Mouse (Mus musculus) urinary bladder, adult 18-20 months (tissue): ENCODE measurements around the gene Zfp36l2.

ENCODE experiments used
- DNase-seq, 2 experiments: peaks; one replicate each; pipeline ENCODE4 v3.0.0; 2022; ENCODE audit warnings: low spot score in 2 of 2, mixed read lengths in 2 of 2

Gene Zfp36l2

GRCm38 (mm10) chr17:84152206-84152975, 35.4 kb downstream of the Zfp36l2 start:
- DNase-seq = no peak

- DNase-seq = no peak
Measured at GRCm38 (mm10) chr17:84151306-84151705, 36.4 kb downstream of the Zfp36l2 start.

- DNase-seq = no peak
Measured at GRCm38 (mm10) chr17:84150291-84150690, 37.5 kb downstream of the Zfp36l2 start.

DNA sequence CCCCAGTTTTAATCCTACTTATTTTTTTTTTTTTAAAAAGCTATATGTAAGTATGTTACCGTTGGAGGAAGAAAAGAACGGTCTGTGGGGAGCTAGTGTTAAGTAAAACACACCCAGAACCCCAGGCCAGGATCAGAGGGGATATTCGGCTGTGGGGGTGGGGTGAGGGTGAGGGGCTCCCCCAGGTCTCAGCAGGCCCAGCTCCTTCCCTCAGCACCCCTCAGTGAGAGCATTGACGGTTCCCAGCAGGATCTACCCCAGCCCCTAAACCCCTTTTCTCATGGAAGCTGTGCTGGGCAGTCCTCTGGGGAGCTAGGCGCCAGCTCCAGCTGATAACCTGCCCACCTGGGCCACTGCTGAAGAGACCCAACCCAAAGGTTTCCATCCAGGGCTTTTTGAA, 38.2 kb downstream of the Zfp36l2 start:
- no peak for DNase-seq

DNA sequence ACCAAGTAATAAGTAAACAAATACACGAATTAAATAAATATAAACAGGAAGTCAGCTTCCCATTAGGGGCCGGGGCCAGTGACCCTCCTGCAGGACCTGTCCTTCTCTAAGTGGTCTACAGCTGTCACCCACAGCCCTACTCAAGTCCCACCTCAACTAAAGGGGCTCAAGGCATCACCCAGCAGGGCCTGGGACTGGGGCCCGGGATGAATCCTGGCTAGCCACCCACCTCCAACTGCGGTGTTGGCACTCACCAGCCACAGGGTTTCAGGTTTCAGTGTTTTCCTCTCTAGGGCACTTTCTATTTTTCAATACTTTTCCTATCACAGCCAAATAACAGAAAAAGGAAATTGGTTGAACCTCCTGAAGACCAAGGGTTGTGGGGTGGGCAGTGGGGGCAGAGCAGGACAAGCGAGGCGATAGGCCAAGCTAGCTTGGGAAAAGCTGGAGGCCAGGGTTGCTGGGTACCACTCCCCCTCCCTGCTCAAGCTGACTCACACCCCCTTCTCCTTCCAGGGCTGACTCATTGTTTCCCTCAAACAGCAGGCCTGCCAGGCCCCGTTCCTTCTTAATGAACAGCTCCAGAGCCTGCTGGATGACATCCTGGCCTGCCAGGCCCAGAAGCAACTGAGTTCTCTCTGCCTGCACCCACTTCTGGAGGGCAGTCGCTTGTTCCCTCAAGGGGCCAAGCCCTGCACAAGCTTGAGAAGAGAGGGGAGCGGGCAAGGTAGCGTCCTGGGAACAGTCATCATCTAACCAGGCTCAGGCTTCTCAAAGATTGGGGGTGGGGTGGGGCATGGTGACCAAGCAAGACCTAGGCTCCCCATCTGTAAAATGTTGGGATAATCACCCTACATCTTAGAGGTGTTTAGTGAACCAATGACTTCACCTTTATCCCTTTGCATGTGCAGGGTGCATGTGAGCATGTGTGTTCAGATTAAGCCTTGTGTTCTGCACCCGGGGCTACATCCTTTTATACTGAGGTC, 39.0 kb downstream of the Zfp36l2 start:
- peak; percentile 69 to 89 for DNase-seq

- DNase-seq = no peak
Measured at GRCm38 (mm10) chr17:84147183-84148108, 40.3 kb downstream of the Zfp36l2 start.

GRCm38 (mm10) chr17:84146458-84147182, 41.1 kb downstream of the Zfp36l2 start:
- no peak for DNase-seq

- peak; percentile 64 to 65 for DNase-seq
Measured at GRCm38 (mm10) chr17:84145826-84146287, 41.9 kb downstream of the Zfp36l2 start.

GRCm38 (mm10) chr17:84144762-84145599, 42.8 kb downstream of the Zfp36l2 start:
- DNase-seq = no peak

GRCm38 (mm10) chr17:84144130-84144529, 43.6 kb downstream of the Zfp36l2 start:
- DNase-seq = no peak

DNA sequence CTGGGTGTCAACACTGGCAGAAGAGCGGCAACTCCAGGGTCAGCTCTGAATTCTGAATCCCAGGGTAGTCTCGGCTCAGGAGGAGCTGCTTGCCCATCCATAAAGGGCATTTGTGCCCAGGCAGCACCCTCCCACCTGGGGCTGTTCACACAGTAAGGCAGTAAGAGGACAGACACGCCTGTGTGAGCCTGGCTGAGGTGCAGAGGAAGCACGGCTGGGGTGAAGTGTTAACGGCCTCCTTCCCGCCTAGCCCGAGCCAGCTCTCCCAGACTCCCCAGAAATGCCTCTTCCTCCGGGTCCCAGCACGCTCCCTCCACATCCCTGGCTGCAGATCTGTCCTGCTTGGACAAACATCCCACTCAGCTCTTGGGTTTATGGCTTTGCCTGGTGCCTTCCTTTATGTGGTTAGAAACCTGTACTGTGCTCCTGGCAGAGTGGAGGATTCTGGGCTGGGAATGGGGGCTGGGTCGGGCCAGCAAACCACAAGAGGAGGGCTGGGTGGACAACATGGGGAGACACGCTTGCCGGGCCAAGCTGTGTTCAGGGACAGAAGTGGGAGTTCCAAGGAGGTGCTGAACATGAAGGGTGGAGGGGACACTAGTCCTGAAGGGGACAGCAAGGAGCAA, 44.4 kb downstream of the Zfp36l2 start:
- DNase-seq = no peak

DNA sequence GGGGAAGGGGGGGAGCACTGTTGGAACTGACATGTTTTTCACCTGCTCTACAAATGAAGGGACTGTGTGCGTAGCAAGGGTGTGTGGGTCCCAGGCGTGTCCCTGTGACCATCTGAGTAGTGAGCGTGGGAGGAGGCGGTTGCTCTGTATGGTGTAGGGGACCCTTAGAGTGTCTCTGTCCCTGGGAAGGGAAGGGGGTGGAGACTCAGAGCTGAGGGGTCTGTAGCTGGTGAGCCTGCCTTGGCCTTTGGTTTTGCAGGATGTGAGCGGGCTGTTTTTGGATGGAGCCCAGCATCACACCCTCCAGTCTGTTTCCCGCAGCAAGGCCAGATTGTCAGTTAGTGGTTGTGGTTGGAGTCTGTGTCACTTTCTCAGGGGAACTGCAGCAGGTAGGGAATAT, 46.1 kb downstream of the Zfp36l2 start:
- no peak for DNase-seq

DNA sequence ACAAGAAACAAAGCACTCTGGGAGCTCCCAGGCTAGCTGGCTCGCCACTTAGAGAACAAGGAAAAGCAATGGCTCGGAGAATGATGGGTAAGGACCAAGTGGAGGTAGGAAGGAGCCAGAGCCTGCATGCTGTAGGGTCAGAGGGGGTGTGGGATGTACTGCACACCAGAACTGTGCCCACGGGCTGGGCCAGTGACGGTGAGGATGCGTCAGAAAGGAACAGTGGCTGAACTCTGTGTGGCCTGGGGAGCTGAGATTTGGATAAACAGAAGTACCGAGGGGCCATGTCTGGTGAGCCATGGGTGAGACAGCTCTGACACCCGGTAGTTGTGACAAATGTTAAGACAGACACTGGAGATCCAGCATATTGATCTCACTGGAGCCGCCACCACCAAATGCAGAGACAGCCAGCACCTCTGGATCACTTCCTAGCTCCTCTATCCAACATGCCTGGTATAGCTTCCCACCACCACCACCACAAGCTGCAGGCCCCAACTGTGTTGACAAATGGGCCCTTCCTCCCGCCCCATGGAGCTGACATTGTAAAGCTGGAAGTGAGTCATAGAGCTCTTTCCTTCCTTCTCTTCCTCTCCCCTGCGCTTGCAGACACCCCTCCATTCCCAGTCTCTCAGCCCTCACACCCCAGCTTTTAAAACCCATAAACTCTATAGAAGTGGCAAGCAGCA, 46.8 kb downstream of the Zfp36l2 start:
- DNase-seq = no peak

- DNase-seq = no peak
Measured at GRCm38 (mm10) chr17:84137393-84138171, 50.2 kb downstream of the Zfp36l2 start.

- DNase-seq = no peak
Measured at GRCm38 (mm10) chr17:84136669-84137392, 50.9 kb downstream of the Zfp36l2 start.

GRCm38 (mm10) chr17:84136217-84136616, 51.5 kb downstream of the Zfp36l2 start:
- no peak for DNase-seq

- DNase-seq = no peak
Measured at GRCm38 (mm10) chr17:84135243-84135642, 52.5 kb downstream of the Zfp36l2 start.
